Mouse (Mus musculus) limb, embryonic 12.5 days (tissue): ENCODE measurements around the gene Ank3. TPM values are rescaled to one million over a fixed set of nuclear protein-coding genes. Genes with fewer than 3 reads are reported as not detected.

Source experiments
- ATAC-seq: fragments of 200-750 bp; cut with Nextera tagmentation; 2 replicates; pipeline ENCODE4 v1.8.0; 2017; ENCODE audit warnings: low read depth, moderate TSS enrichment; ENCODE audit not compliant: insufficient number of reproducible peaks, insufficient read depth, low FRiP score, low TSS enrichment
- H3K27ac ChIP-seq: fragments of 300-500 bp; sonication (generic); 2 replicates; pipeline ENCODE4 v1.5.1; 2016; ENCODE audit warnings: mild to moderate bottlenecking, moderate library complexity
- H3K27me3 ChIP-seq: fragments of 300-500 bp; sonication (generic); 2 replicates; pipeline ENCODE4 v1.6.1; 2016; ENCODE audit warnings: mild to moderate bottlenecking, moderate library complexity
- H3K36me3 ChIP-seq: fragments of 300-500 bp; sonication (generic); 2 replicates; pipeline ENCODE4 v1.6.1; 2016; ENCODE audit warnings: mild to moderate bottlenecking, moderate library complexity
- H3K4me1 ChIP-seq: fragments of 300-500 bp; sonication (generic); replicated peaks from 2 replicates; pipeline ENCODE4 v1.6.1; 2016
- H3K4me2 ChIP-seq: fragments of 300-500 bp; sonication (generic); 2 replicates; pipeline ENCODE4 v1.6.1; 2016; ENCODE audit warnings: mild to moderate bottlenecking, moderate library complexity
- H3K4me3 ChIP-seq: fragments of 300-500 bp; sonication (generic); replicated peaks from 2 replicates; pipeline ENCODE4 v1.5.1; 2016; ENCODE audit warnings: mild to moderate bottlenecking
- H3K9ac ChIP-seq: fragments of 300-500 bp; sonication (generic); replicated peaks from 2 replicates; pipeline ENCODE4 v1.6.1; 2016; ENCODE audit warnings: mild to moderate bottlenecking, moderate library complexity
- H3K9me3 ChIP-seq: fragments of 300-500 bp; sonication (generic); 2 replicates; pipeline ENCODE4 v1.6.1; 2016; ENCODE audit warnings: mild to moderate bottlenecking, moderate library complexity
- WGBS: fragments of 180-500 bp; shearing (Covaris S2); methylation state at CpG from one replicate; pipeline ENCODE4 v1.1.7; 2016; 5-methylcytosine and 5-hydroxymethylcytosine counted together
- polyA plus RNA-seq: library from polyadenylated mRNA; unstranded; fragments of >200 nt; fragmentation: Nextera tagmentation; extraction: Ambion mirVana; gene quantifications from 2 replicates; pipeline ENCODE4 v1.2.1, GENCODE M21; 2016

Gene Ank3
- polyA plus RNA-seq, 1 experiment from 2014 or later, result 32.5 TPM

DNA sequence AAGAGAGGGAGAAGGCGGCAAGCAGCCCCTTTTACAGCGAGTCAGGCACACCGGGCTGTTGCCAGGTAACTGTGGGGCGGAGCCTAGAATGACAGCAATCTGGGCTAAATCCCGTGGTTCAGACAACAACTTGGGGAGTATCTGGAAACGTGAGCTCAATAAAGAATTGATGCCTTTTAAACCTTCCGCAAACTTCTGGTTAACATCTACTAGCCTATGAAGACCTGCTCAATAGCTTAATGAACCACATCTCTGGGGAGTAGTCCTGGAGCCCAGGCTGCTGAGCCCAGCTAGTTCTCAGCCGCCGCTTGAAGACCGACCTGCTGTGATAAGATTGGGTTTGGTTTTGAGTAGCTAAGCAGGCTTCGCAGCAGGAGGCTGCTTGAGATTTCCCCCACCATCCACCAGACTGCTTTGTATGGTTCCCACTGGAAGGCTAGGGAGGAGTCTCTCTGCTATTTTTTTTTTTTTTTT lies 175.7 kb downstream of the Ank3 start:
- no peak overlapping the region for H3K27ac ChIP-seq
- no peaks in the 10 kb centered on the region for H3K9me3 ChIP-seq
- 0 out of 2 replicates have a peak overlapping the region, but pooled peaks have one; percentile 1 for H3K4me3 ChIP-seq
- WGBS, result 2% methylated on average over 11 of the region's 11 CpGs
- H3K4me2 ChIP-seq, result peak overlapping the region; percentile 40
- no peaks in the 10 kb centered on the region for H3K36me3 ChIP-seq
- no peak overlapping the region for H3K9ac ChIP-seq
- peaks cover 34% of the 10 kb centered on the region for H3K27me3 ChIP-seq
- ATAC-seq, result no peak
- H3K4me1 ChIP-seq, result peaks cover 61% of the 10 kb centered on the region

GRCm38 (mm10) chr10:69574894-69575293 lies 176.3 kb downstream of the Ank3 start:
- Histone ChIP-seq H3K36me3 (no peaks in the 10 kb centered on the region), H3K4me3 (no peak overlapping the region), H3K4me2 (no peak overlapping the region), H3K9ac (no peak overlapping the region), H3K27ac (no peak overlapping the region), H3K27me3 (peaks cover 34% of the 10 kb centered on the region), H3K4me1 (peaks cover 56% of the 10 kb centered on the region), H3K9me3 (no peaks in the 10 kb centered on the region)
- WGBS, result 40% methylated on average over 9 of the region's 9 CpGs
- ATAC-seq, result no peak

GRCm38 (mm10) chr10:69575451-69575850 lies 176.9 kb downstream of the Ank3 start:
- H3K9ac ChIP-seq, result no peak overlapping the region
- WGBS, result 70% methylated on average over 6 of the region's 6 CpGs
- no peaks in the 10 kb centered on the region for H3K9me3 ChIP-seq
- H3K36me3 ChIP-seq, result no peaks in the 10 kb centered on the region
- H3K4me2 ChIP-seq, result no peak overlapping the region
- no peak overlapping the region for H3K27ac ChIP-seq
- H3K27me3 ChIP-seq, result peaks cover 34% of the 10 kb centered on the region
- no peak overlapping the region for H3K4me3 ChIP-seq
- peaks cover 55% of the 10 kb centered on the region for H3K4me1 ChIP-seq
- no peak for ATAC-seq

GRCm38 (mm10) chr10:69576264-69576663 lies 177.7 kb downstream of the Ank3 start:
- no peaks in the 10 kb centered on the region for H3K36me3 ChIP-seq
- H3K4me3 ChIP-seq, result no peak overlapping the region
- peaks cover 27% of the 10 kb centered on the region for H3K27me3 ChIP-seq
- H3K4me1 ChIP-seq, result peaks cover 46% of the 10 kb centered on the region
- H3K27ac ChIP-seq, result no peak overlapping the region
- 87% methylated on average over 7 of the region's 7 CpGs for WGBS
- H3K9me3 ChIP-seq, result 0 out of 2 replicates have a peak, but pooled peaks cover under 1% of the 10 kb centered on the region
- H3K4me2 ChIP-seq, result no peak overlapping the region
- no peak overlapping the region for H3K9ac ChIP-seq
- ATAC-seq, result no peak

- H3K9ac ChIP-seq, result no peak overlapping the region
- 76% methylated on average over 15 of the region's 15 CpGs for WGBS
- no peak for ATAC-seq
These were observed 178.6 kb downstream of the Ank3 start for GRCm38 (mm10) chr10:69577061-69577728.

DNA sequence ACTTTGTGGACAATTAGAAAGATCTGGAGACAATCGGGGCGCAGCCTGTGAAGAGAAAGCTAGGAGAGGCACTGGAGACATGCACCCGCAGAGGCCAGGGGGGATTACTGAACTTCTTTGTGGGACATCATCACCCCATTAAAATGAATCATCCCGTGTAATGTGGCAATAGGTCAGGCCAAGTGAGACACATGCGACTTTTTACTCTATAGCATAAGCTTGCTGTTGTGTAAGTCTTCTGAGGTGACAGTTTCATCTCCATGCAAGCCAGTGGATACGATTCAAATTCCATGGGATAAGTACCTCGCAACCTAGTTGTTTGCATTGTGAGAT lies 179.1 kb downstream of the Ank3 start:
- H3K4me1 ChIP-seq, result peaks cover 32% of the 10 kb centered on the region
- no peaks in the 10 kb centered on the region for H3K36me3 ChIP-seq
- no peak overlapping the region for H3K4me2 ChIP-seq
- H3K9ac ChIP-seq, result no peak overlapping the region
- no peak for ATAC-seq
- H3K27ac ChIP-seq, result no peak overlapping the region
- H3K27me3 ChIP-seq, result peaks cover 21% of the 10 kb centered on the region
- WGBS, result 82% methylated on average over 7 of the region's 7 CpGs
- H3K4me3 ChIP-seq, result no peak overlapping the region
- 0 out of 2 replicates have a peak, but pooled peaks cover 6% of the 10 kb centered on the region for H3K9me3 ChIP-seq

More at GRCm38 (mm10) chr10:69577061-69577728, 178.6 kb downstream of the Ank3 start:
- Histone ChIP-seq H3K4me1 (peaks cover 37% of the 10 kb centered on the region), H3K27me3 (peaks cover 25% of the 10 kb centered on the region), H3K4me3 (no peak overlapping the region), H3K4me2 (no peak overlapping the region), H3K9me3 (0 out of 2 replicates have a peak, but pooled peaks cover 6% of the 10 kb centered on the region), H3K36me3 (no peaks in the 10 kb centered on the region), H3K27ac (no peak overlapping the region)

- no peak for ATAC-seq
- Histone ChIP-seq H3K4me2 (no peak overlapping the region), H3K27me3 (0 out of 2 replicates have a peak, but pooled peaks cover 7% of the 10 kb centered on the region), H3K4me1 (peaks cover 28% of the 10 kb centered on the region), H3K36me3 (no peaks in the 10 kb centered on the region), H3K27ac (no peak overlapping the region), H3K9me3 (0 out of 2 replicates have a peak, but pooled peaks cover 6% of the 10 kb centered on the region), H3K4me3 (no peak overlapping the region), H3K9ac (no peak overlapping the region)
- 76% methylated on average over 12 of the region's 12 CpGs for WGBS
These were observed 181.0 kb downstream of the Ank3 start for GRCm38 (mm10) chr10:69579585-69579984.

- ATAC-seq, result no peak
- Histone ChIP-seq H3K36me3 (no peaks in the 10 kb centered on the region), H3K4me2 (no peak overlapping the region), H3K9ac (no peak overlapping the region), H3K27ac (no peak overlapping the region), H3K4me1 (peaks cover 27% of the 10 kb centered on the region), H3K9me3 (0 out of 2 replicates have a peak, but pooled peaks cover 6% of the 10 kb centered on the region), H3K4me3 (no peak overlapping the region), H3K27me3 (no peaks in the 10 kb centered on the region)
- 88% methylated on average over 2 of the region's 2 CpGs for WGBS
These were observed 183.0 kb downstream of the Ank3 start for GRCm38 (mm10) chr10:69581525-69581924.

DNA sequence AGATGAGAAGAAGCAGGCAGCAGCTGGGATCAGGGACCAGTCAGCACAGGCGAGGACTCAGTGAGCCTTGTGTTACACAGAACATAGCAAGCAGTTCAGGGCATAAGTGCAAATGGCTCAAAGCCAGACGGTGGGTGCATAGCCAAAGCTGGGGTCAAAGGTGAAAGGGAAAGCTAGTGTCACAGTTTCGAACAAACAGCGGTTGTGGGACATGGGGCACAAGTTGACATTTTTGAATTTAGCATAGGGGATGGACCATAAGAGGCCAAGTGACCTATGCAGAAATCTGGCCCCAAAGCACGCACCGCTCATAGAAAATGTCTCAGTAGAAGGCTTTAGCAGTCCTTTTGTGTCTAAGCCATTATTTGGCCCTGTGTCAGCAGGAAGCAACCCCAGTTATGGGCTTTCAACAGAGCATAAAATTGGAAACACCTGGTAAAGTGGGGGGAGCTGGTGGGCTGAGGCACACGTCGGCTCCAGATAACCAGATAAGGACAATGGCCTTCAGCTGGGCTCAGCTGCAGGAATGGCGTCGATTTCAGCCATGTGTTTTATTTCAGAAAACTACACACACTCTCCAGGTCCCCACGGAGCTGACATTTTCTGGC lies 185.4 kb downstream of the Ank3 start:
- whole genome bisulfite sequencing, result 11% methylated on average over 11 of the region's 11 CpGs
- Histone ChIP-seq H3K27me3 (no peaks in the 10 kb centered on the region), H3K27ac (peak overlapping the region; percentile 75), H3K36me3 (no peaks in the 10 kb centered on the region), H3K4me1 (peaks cover 18% of the 10 kb centered on the region), H3K4me2 (peak overlapping the region; percentile 26), H3K4me3 (no peak overlapping the region), H3K9ac (no peak overlapping the region), H3K9me3 (0 out of 2 replicates have a peak, but pooled peaks cover 6% of the 10 kb centered on the region)
- peak; percentile 83 for ATAC-seq

- H3K27ac ChIP-seq, result peak overlapping the region; percentile 75; the same call in 1 of the 2 replicates
- WGBS, result 80% methylated on average over 5 of the region's 5 CpGs
- ATAC-seq, result no peak
These were observed 186.0 kb downstream of the Ank3 start for GRCm38 (mm10) chr10:69584566-69584965.

GRCm38 (mm10) chr10:69585271-69585670 lies 186.7 kb downstream of the Ank3 start:
- 88% methylated on average over 3 of the region's 3 CpGs for WGBS
- no peaks in the 10 kb centered on the region for H3K27me3 ChIP-seq
- no peak overlapping the region for H3K4me2 ChIP-seq
- no peak overlapping the region for H3K4me3 ChIP-seq
- H3K4me1 ChIP-seq, result peaks cover 18% of the 10 kb centered on the region
- H3K27ac ChIP-seq, result no peak overlapping the region
- H3K9me3 ChIP-seq, result 0 out of 2 replicates have a peak, but pooled peaks cover 6% of the 10 kb centered on the region
- ATAC-seq, result no peak
- H3K9ac ChIP-seq, result no peak overlapping the region
- H3K36me3 ChIP-seq, result no peaks in the 10 kb centered on the region

More at GRCm38 (mm10) chr10:69584566-69584965, 186.0 kb downstream of the Ank3 start:
- Histone ChIP-seq H3K9me3 (0 out of 2 replicates have a peak, but pooled peaks cover 6% of the 10 kb centered on the region), H3K36me3 (no peaks in the 10 kb centered on the region), H3K9ac (no peak overlapping the region), H3K4me3 (no peak overlapping the region), H3K4me1 (peaks cover 18% of the 10 kb centered on the region), H3K4me2 (no peak overlapping the region), H3K27me3 (no peaks in the 10 kb centered on the region)
